Mouse (Mus musculus) right cerebral cortex, postnatal 10 days (tissue): ENCODE data around the gene Elf2.
"Not testable (repeated sequence)": the region's sequence is repeated elsewhere in the genome, so short reads cannot be mapped to it uniquely, and the experiment has no call there.

ENCODE experiments used
- DNase-seq, 2 experiments: peaks; one replicate each; pipeline ENCODE4 v3.0.0; 2021; ENCODE audit warnings: low spot score in 2 of 2

The Elf2 gene

DNA sequence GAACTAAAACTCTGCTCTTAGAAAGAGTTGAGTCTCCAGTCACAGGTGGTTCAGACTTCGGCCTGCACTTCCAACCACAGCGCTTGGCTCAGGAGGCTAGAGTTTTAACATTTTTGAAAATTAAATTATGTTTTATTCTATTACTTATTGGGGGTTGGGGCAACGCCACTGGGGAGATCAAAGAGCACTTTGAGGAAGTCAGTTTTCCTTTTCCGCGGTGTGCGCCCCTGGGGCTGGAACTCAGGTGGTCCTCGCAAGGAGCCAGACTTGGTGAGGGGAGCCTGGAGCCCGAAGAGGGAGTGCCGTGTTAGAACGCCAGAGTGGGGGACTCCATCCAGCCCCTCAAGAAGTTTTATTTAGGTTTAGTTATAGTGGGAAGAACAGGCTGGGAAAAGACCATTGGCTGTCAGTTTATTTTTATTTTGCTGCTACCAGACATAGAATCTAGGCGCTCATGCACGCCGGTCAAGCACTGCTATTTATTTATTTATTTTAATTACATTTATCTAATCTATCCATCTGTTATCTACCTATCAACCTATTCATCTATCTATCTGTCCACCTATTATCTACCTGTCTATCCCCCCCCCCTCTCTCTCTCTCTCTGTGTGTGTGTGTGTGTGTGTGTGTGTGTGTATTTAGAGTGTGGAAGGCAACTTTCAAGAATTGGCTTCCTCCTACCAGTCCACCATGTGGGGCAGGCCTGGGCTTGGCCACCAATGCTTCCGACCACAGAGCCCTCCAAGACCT is 19.3 kb upstream of the Elf2 start:
- DNase-seq: no peak

DNA sequence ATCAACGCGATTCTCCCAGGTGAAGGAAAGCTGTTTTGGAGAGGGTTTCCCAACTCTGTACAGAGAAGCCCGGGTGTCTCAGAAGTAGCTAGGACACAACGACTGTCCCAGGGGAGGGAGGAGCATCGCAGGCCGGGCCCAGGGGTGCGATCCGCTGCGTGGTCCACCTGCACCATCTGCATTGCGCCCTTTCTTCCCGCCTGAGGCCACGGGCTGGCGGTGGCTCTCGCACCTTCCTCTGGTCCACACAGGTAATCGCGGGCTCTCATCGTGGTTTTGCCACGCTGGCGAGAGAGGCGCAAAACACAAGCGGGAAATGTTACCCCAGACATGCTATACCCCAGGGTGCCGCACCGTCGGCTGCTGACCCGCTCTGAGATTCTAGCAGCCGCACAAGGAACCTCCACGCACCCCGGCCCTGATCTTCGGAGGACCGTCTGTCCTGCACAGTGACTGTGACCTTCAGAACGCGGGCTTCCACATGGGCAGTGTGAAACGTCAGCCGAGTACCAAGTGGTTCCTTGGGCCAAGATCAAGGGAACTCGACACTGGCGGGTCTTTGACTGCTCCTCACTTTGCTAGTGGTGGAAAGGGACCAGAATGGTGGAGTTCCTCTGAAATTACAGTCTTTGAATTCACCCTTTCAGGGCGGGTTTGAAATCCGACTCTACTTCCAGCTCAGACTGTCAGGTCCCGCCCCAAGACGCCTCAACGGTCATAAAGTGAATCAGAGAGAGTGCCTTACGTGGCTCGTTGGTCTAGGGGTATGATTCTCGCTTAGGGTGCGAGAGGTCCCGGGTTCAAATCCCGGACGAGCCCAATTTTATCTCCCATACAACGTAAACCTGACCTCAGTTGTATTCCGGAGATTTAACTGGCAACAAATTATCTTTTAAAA is 18.4 kb upstream of the Elf2 start:
- DNase-seq: peak; percentile 65 to 66

DNA sequence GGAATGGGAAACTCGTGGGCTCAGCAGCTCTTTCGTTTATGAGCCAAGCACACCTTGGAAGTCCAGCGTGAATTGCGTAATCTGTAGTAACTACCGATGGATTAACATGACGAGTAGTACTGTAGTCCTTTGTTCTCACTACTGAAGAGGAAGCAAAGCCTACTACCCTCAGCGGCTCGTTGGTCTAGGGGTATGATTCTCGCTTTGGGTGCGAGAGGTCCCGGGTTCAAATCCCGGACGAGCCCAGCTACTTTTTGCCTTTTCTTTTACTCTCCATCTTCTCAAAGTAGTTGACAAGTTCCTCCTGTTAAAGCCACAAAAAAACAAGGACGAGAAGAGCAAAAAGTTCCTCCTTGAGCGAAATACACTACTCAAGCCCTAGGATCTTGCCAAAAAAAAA is 17.7 kb upstream of the Elf2 start:
- DNase-seq: peak; percentile 75

DNA sequence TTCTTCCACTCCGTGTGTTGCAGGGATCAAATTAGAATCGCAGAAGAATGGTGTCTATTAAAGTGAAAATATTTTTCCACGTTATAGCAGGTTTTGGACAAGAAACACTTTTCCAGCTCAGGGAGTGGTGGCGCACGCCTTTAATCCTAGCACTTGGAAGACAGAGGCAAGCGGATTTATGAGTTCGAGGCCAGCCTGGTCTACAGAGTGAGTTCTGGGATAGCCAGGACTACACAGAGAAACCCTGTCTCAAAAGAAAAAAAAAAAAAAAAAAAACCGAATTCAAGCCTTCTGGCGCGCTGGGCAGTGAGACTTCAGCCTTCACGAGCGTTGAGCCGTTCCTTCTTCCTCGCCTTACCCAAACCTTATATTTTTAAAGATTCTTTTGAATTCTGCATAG is 17.2 kb upstream of the Elf2 start:
- DNase-seq: peak in 1 of 2 experiments; percentile 44

DNA sequence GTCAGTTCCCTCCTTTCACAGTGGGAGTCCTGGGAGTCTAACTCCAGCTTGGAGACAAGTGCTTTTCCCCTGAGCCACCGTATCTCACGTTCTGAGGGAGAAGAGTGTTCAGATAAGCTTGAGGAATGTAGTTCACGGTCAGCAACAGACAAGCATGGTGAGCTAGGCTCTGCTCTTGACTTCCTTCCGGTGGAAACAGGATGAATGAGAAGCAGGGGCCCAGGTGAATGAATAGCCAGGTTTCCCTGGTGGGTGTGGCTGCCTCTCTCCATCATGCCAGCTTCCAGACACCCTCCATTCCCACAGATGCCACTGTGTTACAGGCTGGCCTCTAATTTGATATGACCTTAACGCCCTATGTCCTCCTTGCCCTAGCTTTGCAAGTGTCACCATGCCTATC is 16.6 kb upstream of the Elf2 start:
- DNase-seq: no peak

DNA sequence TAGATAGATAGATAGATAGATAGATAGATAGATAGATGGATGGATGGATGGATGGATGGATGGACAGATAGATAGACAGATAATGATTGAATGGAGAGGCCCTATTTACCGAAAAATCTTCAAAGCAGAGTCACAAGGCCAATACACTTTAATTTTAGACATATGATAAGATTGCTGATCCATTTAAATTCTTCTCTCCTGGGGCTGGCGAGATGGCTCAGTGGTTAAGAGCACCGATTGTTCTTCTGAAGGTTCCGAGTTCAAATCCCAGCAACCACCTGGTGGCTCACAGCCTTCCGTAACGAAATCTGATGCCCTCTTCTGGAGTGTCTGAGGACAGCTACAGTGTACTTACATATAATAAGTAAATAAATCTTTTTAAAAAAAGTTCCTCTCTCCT is 14.5 kb upstream of the Elf2 start:
- DNase-seq: not testable (repeated sequence)

GRCm38 (mm10) chr3:51354034-51354427 is 13.6 kb upstream of the Elf2 start:
- DNase-seq: no peak

DNA sequence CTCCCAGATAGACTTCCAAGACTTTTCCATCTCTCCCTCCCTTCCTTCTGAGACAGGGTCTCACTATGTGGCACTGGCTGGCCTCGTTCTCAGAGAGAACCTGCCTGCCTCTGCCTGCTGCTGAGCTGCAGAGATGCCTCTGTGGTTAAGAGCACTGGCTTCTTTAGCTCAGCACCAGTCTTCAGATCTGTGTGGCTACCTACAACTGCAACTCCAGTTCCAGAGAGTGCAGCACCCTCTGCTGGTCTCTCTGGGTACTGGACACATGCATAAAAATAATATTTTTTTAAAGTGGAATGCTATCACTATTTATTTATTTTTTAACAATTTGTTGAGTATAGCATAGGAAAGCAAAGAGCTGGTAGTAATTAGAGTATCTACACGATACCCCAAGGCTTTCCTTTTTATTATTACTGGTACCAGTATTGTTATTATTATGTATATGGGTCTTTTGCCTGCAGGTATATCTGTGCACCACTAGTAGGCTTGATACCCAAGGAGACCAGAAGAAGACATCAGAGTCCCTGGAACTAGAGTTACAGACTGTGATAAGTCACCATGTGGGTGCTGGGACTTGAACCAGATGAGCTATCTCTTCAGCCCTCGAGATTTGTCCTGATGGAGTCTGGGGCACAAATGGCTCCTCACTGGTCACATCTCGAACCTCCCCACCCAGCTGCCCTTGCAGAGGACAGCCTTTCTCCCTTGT is 13.0 kb upstream of the Elf2 start:
- no peak for DNase-seq

GRCm38 (mm10) chr3:51350806-51351205 is 10.3 kb upstream of the Elf2 start:
- no peak for DNase-seq

DNA sequence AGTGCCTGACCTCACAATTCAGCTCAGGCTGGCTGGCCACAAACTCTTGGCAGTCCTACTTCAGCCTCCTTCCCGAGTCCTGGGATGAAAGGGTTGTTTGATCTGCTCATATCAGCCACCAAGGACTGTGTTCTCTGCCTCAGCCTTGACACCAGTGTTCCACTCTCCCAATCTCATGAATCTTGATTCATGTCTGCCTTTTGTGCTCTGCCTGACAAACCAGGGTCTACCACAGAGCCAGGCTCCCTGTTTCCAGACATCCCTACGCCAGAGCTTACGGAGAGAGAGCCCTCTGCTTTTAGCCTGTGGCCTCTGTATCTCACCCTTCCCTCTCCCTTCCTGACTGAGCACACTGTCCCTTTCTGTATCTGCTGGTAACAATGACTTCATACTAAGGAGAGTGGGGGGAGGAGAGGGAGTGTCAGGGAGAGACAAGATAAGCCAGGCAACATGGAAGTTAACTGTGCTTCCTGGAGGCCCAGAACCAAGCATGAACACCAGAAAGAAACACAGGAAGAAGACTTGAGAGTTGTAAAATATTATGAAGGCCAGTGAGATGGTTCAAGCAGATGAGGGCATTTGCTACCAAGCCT is 8.3 kb upstream of the Elf2 start:
- no peak for DNase-seq

- not testable (repeated sequence) for DNase-seq
Observed at GRCm38 (mm10) chr3:51345017-51345416, 4.6 kb upstream of the Elf2 start.

GRCm38 (mm10) chr3:51344182-51344581 is 3.7 kb upstream of the Elf2 start:
- not testable (repeated sequence) for DNase-seq

DNA sequence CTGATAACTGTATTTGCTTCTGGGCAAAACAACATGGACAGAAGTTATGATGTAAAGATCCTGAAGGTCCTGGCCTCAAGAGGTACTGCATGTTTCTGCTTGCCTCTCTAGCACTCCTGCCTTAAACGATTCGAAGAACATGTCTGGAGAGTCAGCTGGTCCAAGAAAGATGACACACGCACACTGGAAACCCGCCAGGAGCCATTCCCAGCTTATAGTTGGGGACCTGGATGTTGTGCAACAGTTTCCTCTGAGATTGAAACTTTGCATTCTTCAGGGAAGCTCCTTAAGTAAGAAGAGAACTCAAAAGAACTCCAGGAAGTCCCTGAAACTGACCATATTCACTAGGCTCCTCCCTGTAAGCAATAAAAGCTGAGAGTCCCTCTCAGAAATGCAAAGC is 2.8 kb upstream of the Elf2 start:
- DNase-seq: no peak

GRCm38 (mm10) chr3:51342152-51342551 is 1.7 kb upstream of the Elf2 start:
- no peak for DNase-seq

- peak; percentile 82 to 83 for DNase-seq
Observed at GRCm38 (mm10) chr3:51341268-51342081, 1.0 kb upstream of the Elf2 start.

GRCm38 (mm10) chr3:51339734-51340551 is 520 bp downstream of the Elf2 start:
- peak in 1 of 2 experiments; percentile 37 for DNase-seq

- DNase-seq: no peak
Observed at GRCm38 (mm10) chr3:51339378-51339733, 1.1 kb downstream of the Elf2 start.

DNA sequence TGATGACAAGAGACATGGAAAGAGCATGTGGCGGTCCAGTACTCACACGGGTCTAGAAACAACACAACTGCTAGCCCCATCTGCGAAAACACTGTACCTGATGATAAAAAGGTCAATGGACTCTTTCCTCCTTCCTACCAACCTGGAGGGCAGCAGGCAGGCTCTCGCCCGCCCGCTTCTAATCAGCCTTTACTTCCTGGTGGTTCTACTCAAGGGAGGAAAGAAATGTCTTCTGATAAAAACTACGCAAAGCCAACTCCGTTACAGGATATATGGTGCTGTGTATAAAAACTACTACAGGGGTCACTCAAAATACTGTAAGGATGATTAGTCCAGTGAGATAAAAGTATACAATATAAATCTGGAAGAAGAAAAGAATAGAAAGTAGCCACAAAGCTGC is 5.1 kb downstream of the Elf2 start:
- no peak for DNase-seq

GRCm38 (mm10) chr3:51333950-51334349 is 6.5 kb downstream of the Elf2 start:
- no peak for DNase-seq

- DNase-seq: no peak
Observed at GRCm38 (mm10) chr3:51333234-51333889, 7.1 kb downstream of the Elf2 start.
